ENCODE assay signal across 12 mouse cellular contexts in genomic region chr11:70178756-70179155, GRCm38 (mm10). TPM values are rescaled to one million over a fixed set of nuclear protein-coding genes. Genes with fewer than 3 reads are reported as not detected.
"Had no signal": no experiment of that assay in that cellular context is flagged by ENCODE, and none has a peak within 500 bp of the region (broad histone marks: within the 10 kb centered on the region; RNA-seq: fewer than 3 reads in every experiment).

No protein-coding gene starts in this region.

- H3K27ac ChIP-seq: neural tube, embryonic 12.5 days; neural tube, embryonic 13.5 days; neural tube, embryonic 15.5 days; stomach, embryonic 15.5 days; stomach, postnatal 0 days had no signal

- H3K4me3 ChIP-seq: neural tube, embryonic 12.5 days; neural tube, embryonic 13.5 days; neural tube, embryonic 15.5 days; stomach, embryonic 15.5 days had no signal

- H3K36me3 ChIP-seq: neural tube, embryonic 12.5 days; neural tube, embryonic 13.5 days; neural tube, embryonic 15.5 days; stomach, embryonic 15.5 days had no signal

- H3K9ac ChIP-seq: neural tube, embryonic 12.5 days; neural tube, embryonic 13.5 days; neural tube, embryonic 15.5 days; stomach, embryonic 15.5 days had no signal

- H3K4me2 ChIP-seq: neural tube, embryonic 12.5 days; neural tube, embryonic 13.5 days; neural tube, embryonic 15.5 days; stomach, embryonic 15.5 days had no signal

- H3K27me3 ChIP-seq: neural tube, embryonic 12.5 days; neural tube, embryonic 13.5 days; neural tube, embryonic 15.5 days; stomach, embryonic 15.5 days had no signal

- H3K9me3 ChIP-seq: neural tube, embryonic 12.5 days; neural tube, embryonic 13.5 days; neural tube, embryonic 15.5 days; stomach, embryonic 15.5 days had no signal

- DNase-seq: spleen, adult 18-20 months; thymus, adult 18-20 months; thymus, adult 2 months; thymus, postnatal 25 days; thymus, postnatal 36 days had no signal

- H3K4me1 ChIP-seq: neural tube, embryonic 12.5 days; neural tube, embryonic 13.5 days; neural tube, embryonic 15.5 days; stomach, embryonic 15.5 days had no signal

RNA-seq across cellular contexts. Expression of gene Clec10a, which starts 22.8 kb away (rescaled TPM):
- polyA plus RNA-seq: neural tube, embryonic 14.5 days had no signal

RNA-seq across cellular contexts. Expression of gene Mgl2, which starts 48.6 kb away (rescaled TPM):
- total RNA-seq: neutrophil, adult 5-6 weeks had no signal

RNA-seq across cellular contexts. Expression of gene Bcl6b, which starts 50.8 kb away (rescaled TPM):
- total RNA-seq: neutrophil, adult 5-6 weeks had no signal
